Mouse (Mus musculus) 3T3-L1 (cell line): ENCODE results near the gene Ddah2.
A peak's percentile ranks its signal among the peaks of the same experiment; 100 is the strongest.

Experiments used
- DNase-seq: peaks from one replicate; pipeline ENCODE4 v3.0.0-alpha.2; 2015; ENCODE audit warnings: low read depth, low spot score

Ddah2 gene

GRCm38 (mm10) chr17:35050126-35050750 lies 8.6 kb upstream of the Ddah2 start:
- DNase-seq: peak; percentile 87

- peak; percentile 94 for DNase-seq
Measured at GRCm38 (mm10) chr17:35051156-35052086, 7.4 kb upstream of the Ddah2 start.

- no peak for DNase-seq
Measured at GRCm38 (mm10) chr17:35052271-35052798, 6.5 kb upstream of the Ddah2 start.

GRCm38 (mm10) chr17:35055691-35056495 lies 2.9 kb upstream of the Ddah2 start:
- no peak for DNase-seq

GRCm38 (mm10) chr17:35057090-35057489 lies 1.7 kb upstream of the Ddah2 start:
- DNase-seq: no peak

- no peak for DNase-seq
Measured at GRCm38 (mm10) chr17:35058316-35058715, 519 bp upstream of the Ddah2 start.

- no peak for DNase-seq
Measured at GRCm38 (mm10) chr17:35060071-35060470, 1.2 kb downstream of the Ddah2 start.

GRCm38 (mm10) chr17:35060737-35061297 lies 2.0 kb downstream of the Ddah2 start:
- DNase-seq: peak; percentile 48

- DNase-seq: no peak
Measured at GRCm38 (mm10) chr17:35061299-35061698, 2.5 kb downstream of the Ddah2 start.

GRCm38 (mm10) chr17:35063466-35063865 lies 4.6 kb downstream of the Ddah2 start:
- DNase-seq: peak; percentile 44

- DNase-seq: no peak
Measured at GRCm38 (mm10) chr17:35064378-35064877, 5.6 kb downstream of the Ddah2 start.

GRCm38 (mm10) chr17:35064951-35065947 lies 6.4 kb downstream of the Ddah2 start, which contains the start of gene Ly6g6c:
Gene Ly6g6c (plus strand): TSS chr17:35065388.
- DNase-seq: no peak

GRCm38 (mm10) chr17:35066084-35066483 lies 7.2 kb downstream of the Ddah2 start, which contains the start of gene Mpig6b:
Gene Mpig6b (minus strand): TSS chr17:35066184.
- no peak for DNase-seq

GRCm38 (mm10) chr17:35068213-35068914 lies 9.5 kb downstream of the Ddah2 start:
- peak; percentile 43 for DNase-seq

- DNase-seq: no peak
Measured at GRCm38 (mm10) chr17:35070556-35071229, 11.9 kb downstream of the Ddah2 start.

- DNase-seq: no peak
Measured at GRCm38 (mm10) chr17:35071454-35071853, 12.6 kb downstream of the Ddah2 start.

GRCm38 (mm10) chr17:35074097-35074496 lies 15.3 kb downstream of the Ddah2 start:
- no peak for DNase-seq

GRCm38 (mm10) chr17:35076507-35077176 lies 17.8 kb downstream of the Ddah2 start, which contains the start of gene Ly6g6e:
Gene Ly6g6e (plus strand): TSS chr17:35076902.
- DNase-seq: no peak
